In genomic region chr4:132181721-132182658, GRCm38 (mm10) we compare ENCODE assay signal across 10 mouse cellular contexts. TPM values are rescaled to one million over a fixed set of nuclear protein-coding genes. Genes with fewer than 3 reads are reported as not detected.
A peak's percentile ranks its signal among the peaks of the same experiment; 100 is the strongest.
DNase-seq lines count a peak whose midpoint lies in the region; ATAC-seq and TF ChIP-seq lines count a peak whose summit lies in the region.
"Had no signal": no experiment of that assay in that cellular context is flagged by ENCODE, and none has a peak within 500 bp of the region (broad histone marks: within the 10 kb centered on the region; RNA-seq: fewer than 3 reads in every experiment).

No protein-coding gene starts in this region.

- H3K36me3 ChIP-seq in forebrain, postnatal 0 days (ENCODE audit: insufficient read depth): peaks cover 11% of the 10 kb centered on the region
- H3K36me3 ChIP-seq in forebrain, embryonic 10.5 days (replicated peaks): peaks cover 62% of the 10 kb centered on the region
- peaks cover 1% of the 10 kb centered on the region for H3K36me3 ChIP-seq in kidney, adult 2 months (ENCODE audit: control insufficient read depth, insufficient read depth, low read length)
- peaks cover 6% of the 10 kb centered on the region for H3K36me3 ChIP-seq in heart, embryonic 11.5 days (ENCODE audit: control insufficient read depth, insufficient read depth, low read length)
- peaks cover 10% of the 10 kb centered on the region for H3K36me3 ChIP-seq in midbrain, embryonic 11.5 days (ENCODE audit: control insufficient read depth, insufficient read depth, low read length)

- H3K27ac ChIP-seq in forebrain, postnatal 0 days (ENCODE audit: low read depth, low read length): no peak overlapping the region
- no peak overlapping the region for H3K27ac ChIP-seq in forebrain, embryonic 10.5 days
- H3K27ac ChIP-seq in kidney, adult 2 months (ENCODE audit: insufficient read depth, low read depth, low read length): no peak overlapping the region
- no peak overlapping the region for H3K27ac ChIP-seq in heart, embryonic 11.5 days (ENCODE audit: low read depth, low read length)
- H3K27ac ChIP-seq in midbrain, embryonic 11.5 days (ENCODE audit: low read depth, low read length): no peak overlapping the region

- no peak for ATAC-seq in forebrain, postnatal 0 days
- ATAC-seq in heart, embryonic 11.5 days (replicated peaks; ENCODE audit: insufficient number of reproducible peaks, low FRiP score, low TSS enrichment): no peak
- ATAC-seq in midbrain, embryonic 11.5 days (ENCODE audit: low FRiP score): no peak

- DNase-seq in forebrain, postnatal 0 days: no peak
- DNase-seq in forebrain, embryonic 10.5 days (ENCODE audit: extremely low spot score, low spot score): no peak
- peak; percentile 17 for DNase-seq in thymus, postnatal 14 days
- DNase-seq in thymus, postnatal 10 days (ENCODE audit: low spot score in 2 of 2): no peak
- DNase-seq in kidney, adult 2 months: peak; percentile 60
- peak; percentile 25 for DNase-seq in testis, postnatal 14 days (ENCODE audit: low spot score)
- DNase-seq in midbrain, embryonic 11.5 days (ENCODE audit: low spot score, missing footprints): no peak
- DNase-seq: gastrocnemius, postnatal 25 days; right cerebral cortex, postnatal 25 days had no signal

- H3K4me1 ChIP-seq in forebrain, postnatal 0 days (ENCODE audit: insufficient read depth): no peaks in the 10 kb centered on the region
- H3K4me1 ChIP-seq in forebrain, embryonic 10.5 days: 0 out of 2 replicates have a peak, but pooled peaks cover 2% of the 10 kb centered on the region
- H3K4me1 ChIP-seq in kidney, adult 2 months (ENCODE audit: control insufficient read depth, insufficient read depth, low read length): peaks cover 8% of the 10 kb centered on the region; the same call in 1 of the 2 replicates
- no peaks in the 10 kb centered on the region for H3K4me1 ChIP-seq in heart, embryonic 11.5 days (ENCODE audit: control insufficient read depth, insufficient read depth, low read length)
- no peaks in the 10 kb centered on the region for H3K4me1 ChIP-seq in midbrain, embryonic 11.5 days (ENCODE audit: control insufficient read depth, insufficient read depth, low read length)

- peak; percentile 15; the same call in 1 of the 2 replicates for TF ChIP-seq CTCF in forebrain, postnatal 0 days (IDR thresholded peaks at IDR 0.05; ENCODE audit: low read depth)
- peak; percentile 41 for TF ChIP-seq CTCF in kidney, adult 2 months (conservative IDR thresholded peaks at IDR 0.05; ENCODE audit: insufficient read depth, insufficient read length, low read depth, low read length)

- WGBS in forebrain, postnatal 0 days: 73% methylated on average over 22 of the region's 22 CpGs
- 73% methylated on average over 22 of the region's 22 CpGs for WGBS in forebrain, embryonic 10.5 days
- WGBS in kidney, adult 2 months: 26% methylated on average over 22 of the region's 22 CpGs
- 70% methylated on average over 22 of the region's 22 CpGs for WGBS in heart, embryonic 11.5 days (ENCODE audit: insufficient replicate concordance)
- WGBS in midbrain, embryonic 11.5 days: 68% methylated on average over 22 of the region's 22 CpGs

- TF ChIP-seq POLR2A in kidney, adult 2 months (IDR thresholded peaks at IDR 0.05; ENCODE audit: low read depth, low read length): no peak

- H3K9me3 ChIP-seq in forebrain, postnatal 0 days (ENCODE audit: low read length): no peaks in the 10 kb centered on the region
- H3K9me3 ChIP-seq in forebrain, embryonic 10.5 days: no peaks in the 10 kb centered on the region
- no peaks in the 10 kb centered on the region for H3K9me3 ChIP-seq in heart, embryonic 11.5 days (replicated peaks; ENCODE audit: control insufficient read depth, low read length)
- H3K9me3 ChIP-seq in midbrain, embryonic 11.5 days (ENCODE audit: control insufficient read depth, low read length): no peaks in the 10 kb centered on the region

- H3K4me3 ChIP-seq in forebrain, postnatal 0 days (ENCODE audit: low read depth, low read length): no peak overlapping the region
- H3K4me3 ChIP-seq in forebrain, embryonic 10.5 days: no peak overlapping the region
- H3K4me3 ChIP-seq in kidney, adult 2 months (ENCODE audit: insufficient read depth, low read depth, low read length): no peak overlapping the region
- no peak overlapping the region for H3K4me3 ChIP-seq in heart, embryonic 11.5 days (ENCODE audit: low read depth, low read length)
- no peak overlapping the region for H3K4me3 ChIP-seq in midbrain, embryonic 11.5 days (ENCODE audit: low read depth, low read length)

- H3K9ac ChIP-seq in forebrain, postnatal 0 days: no peak overlapping the region
- no peak overlapping the region for H3K9ac ChIP-seq in heart, embryonic 11.5 days (ENCODE audit: low read depth, low read length)
- no peak overlapping the region for H3K9ac ChIP-seq in midbrain, embryonic 11.5 days (ENCODE audit: low read length)

- no peaks in the 10 kb centered on the region for H3K27me3 ChIP-seq in forebrain, postnatal 0 days (ENCODE audit: insufficient read depth, low read length)
- H3K27me3 ChIP-seq in forebrain, embryonic 10.5 days (ENCODE audit: poor library complexity, severe bottlenecking): no peaks in the 10 kb centered on the region
- no peaks in the 10 kb centered on the region for H3K27me3 ChIP-seq in kidney, adult 2 months (replicated peaks; ENCODE audit: control insufficient read depth, insufficient read depth, low read length)
- no peaks in the 10 kb centered on the region for H3K27me3 ChIP-seq in heart, embryonic 11.5 days (ENCODE audit: control insufficient read depth, insufficient read depth, low read length)
- no peaks in the 10 kb centered on the region for H3K27me3 ChIP-seq in midbrain, embryonic 11.5 days (ENCODE audit: control insufficient read depth, insufficient read depth, low read length)

- H3K4me2 ChIP-seq in forebrain, postnatal 0 days (ENCODE audit: low read depth): no peak overlapping the region
- H3K4me2 ChIP-seq in heart, embryonic 11.5 days: no peak overlapping the region
- H3K4me2 ChIP-seq in midbrain, embryonic 11.5 days: no peak overlapping the region

RNA-seq across cellular contexts. Expression of gene Ythdf2, which starts 30.1 kb away (rescaled TPM):
- 77.3 and 83.9 TPM in 2 replicates for total RNA-seq in forebrain, postnatal 0 days (2014; rRNA removed)
- 122 and 126 TPM in 2 replicates for polyA plus RNA-seq in forebrain, postnatal 0 days (2015; fragmentation: Nextera tagmentation; extraction: Ambion mirVana)
- polyA plus RNA-seq in forebrain, embryonic 10.5 days (2016; fragmentation: Nextera tagmentation; extraction: Ambion mirVana): 142 and 151 TPM in 2 replicates
- polyA plus RNA-seq in kidney, adult 2 months (2012; rRNA removed): 14.5 and 15.3 TPM in 2 replicates
- polyA plus RNA-seq in heart, embryonic 11.5 days (2014; fragmentation: Nextera tagmentation; extraction: Ambion mirVana): 72.5 and 77.9 TPM in 2 replicates
- polyA plus RNA-seq in midbrain, embryonic 11.5 days (2014; fragmentation: Nextera tagmentation; extraction: Ambion mirVana): 164 and 170 TPM in 2 replicates

RNA-seq across cellular contexts. Expression of gene Oprd1, which starts 37.7 kb away (rescaled TPM):
- total RNA-seq in forebrain, postnatal 0 days (2014; rRNA removed): 1.5 and 1.6 TPM in 2 replicates
- 0.23 and 0.53 TPM in 2 replicates for polyA plus RNA-seq in forebrain, postnatal 0 days (2015; fragmentation: Nextera tagmentation; extraction: Ambion mirVana)
- polyA plus RNA-seq in forebrain, embryonic 10.5 days (2016; fragmentation: Nextera tagmentation; extraction: Ambion mirVana): 0.11 TPM in 1 of 2 replicates, not detected in the other
- 0.01 and 0.19 TPM in 2 replicates for polyA plus RNA-seq in kidney, adult 2 months (2012; rRNA removed)
- 0.53 and 1.3 TPM in 2 replicates for polyA plus RNA-seq in heart, embryonic 11.5 days (2014; fragmentation: Nextera tagmentation; extraction: Ambion mirVana)
- polyA plus RNA-seq in midbrain, embryonic 11.5 days (2014; fragmentation: Nextera tagmentation; extraction: Ambion mirVana): 0.04 and 0.08 TPM in 2 replicates
- total RNA-seq: gastrocnemius, postnatal 25 days had no signal

Comparison
In these comparisons a context has a peak if more than half of its experiments do, and no peak if none do; other contexts are left out.
1. DNase-seq: peak in thymus, postnatal 14 days (single experiment), kidney, adult 2 months (single experiment) and testis, postnatal 14 days (single experiment); none in forebrain, postnatal 0 days (single experiment), forebrain, embryonic 10.5 days (single experiment), thymus, postnatal 10 days (0 of 2) and midbrain, embryonic 11.5 days (single experiment).